Mouse (Mus musculus) erythroblast, embryonic 14.5 days (primary cell): ENCODE data around the gene Nup93.

Source experiments
- GATA1 ChIP-seq: IDR thresholded peaks from 2 replicates; pipeline ENCODE4 v1.6.1; 2012; ENCODE audit warnings: low read length, inconsistent platforms, mixed read lengths
- TAL1 ChIP-seq: IDR thresholded peaks from 3 replicates; pipeline ENCODE4 v1.6.1; 2012; ENCODE audit warnings: low read length, inconsistent platforms, mixed read lengths

DNA sequence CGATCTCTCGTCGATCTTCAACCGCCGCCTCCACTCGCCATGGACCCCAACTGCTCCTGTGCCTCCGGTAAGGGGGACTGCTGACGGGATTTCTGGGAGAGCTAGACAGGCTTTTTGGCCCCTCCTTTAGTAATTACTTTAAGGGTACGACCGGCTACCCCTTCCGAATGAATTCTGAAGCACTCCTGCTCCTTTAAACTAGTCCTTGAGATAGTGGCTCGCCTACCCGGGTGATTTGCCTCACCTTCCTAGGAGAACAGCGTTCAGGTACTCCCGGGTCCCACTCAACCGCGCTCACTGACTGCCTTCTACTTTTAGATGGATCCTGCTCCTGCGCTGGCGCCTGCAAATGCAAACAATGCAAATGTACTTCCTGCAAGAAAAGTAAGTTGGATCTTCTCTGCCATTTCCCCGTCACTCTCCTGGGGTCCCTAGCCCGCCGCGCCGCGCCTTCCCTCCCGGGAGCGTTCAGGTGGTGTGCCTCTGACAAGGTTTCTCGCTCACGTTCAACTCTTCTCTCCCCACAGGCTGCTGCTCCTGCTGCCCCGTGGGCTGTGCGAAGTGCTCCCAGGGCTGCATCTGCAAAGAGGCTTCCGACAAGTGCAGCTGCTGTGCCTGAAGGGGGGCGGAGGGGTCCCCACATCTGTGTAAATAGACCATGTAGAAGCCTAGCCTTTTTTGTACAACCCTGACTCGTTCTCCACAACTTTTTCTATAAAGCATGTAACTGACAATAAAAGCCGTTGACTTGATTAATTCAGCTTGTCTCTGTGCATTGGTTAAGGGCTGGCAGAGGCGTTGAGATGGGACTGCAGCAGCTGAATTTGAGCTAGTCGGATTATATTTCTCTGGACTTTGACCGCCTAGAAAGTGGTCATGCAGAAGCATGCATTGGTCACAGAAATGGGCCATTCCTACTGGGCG is 41.3 kb upstream of the Nup93 start:
- TF ChIP-seq GATA1 (no peak), TAL1 (no peak)
